Mouse (Mus musculus) spleen, postnatal 0 days (tissue): Measurements from ENCODE around the gene Pim3. TPM values are rescaled to one million over a fixed set of nuclear protein-coding genes. Genes with fewer than 3 reads are reported as not detected.

Source experiments
- polyA plus RNA-seq: library from polyadenylated mRNA; unstranded; fragments of >200 nt; fragmentation: Nextera tagmentation; extraction: Ambion mirVana; gene quantifications from 2 replicates; pipeline ENCODE4 v1.2.1, GENCODE M21; 2015

Pim3 gene
- 14.3 and 14.4 TPM in 2 replicates for polyA plus RNA-seq

GRCm38 (mm10) chr15:88861772-88862622 is at the start of gene Pim3:
TSS of gene Pim3 (plus strand) at chr15:88862186.

GRCm38 (mm10) chr15:88819026-88819905 is 42.7 kb upstream of the Pim3 start, which contains the start of the genes Alg12 and Creld2:
TSS of gene Alg12 (minus strand) at chr15:88819318.
TSS of gene Creld2 (plus strand) at chr15:88819646.

Other genes with a start within 250 kb of the Pim3 start
- 10.9 TPM in 2 replicates for gene Brd1, start 128.0 kb upstream of the Pim3 start, polyA plus RNA-seq
- 6.4 and 6.9 TPM in 2 replicates for gene Zbed4, start 110.5 kb upstream of the Pim3 start, polyA plus RNA-seq
- gene Alg12, start 42.9 kb upstream of the Pim3 start, polyA plus RNA-seq, result 3.6 and 4.3 TPM in 2 replicates
- 27.7 and 32.1 TPM in 2 replicates for gene Creld2, start 42.5 kb upstream of the Pim3 start, polyA plus RNA-seq
- not detected in 2 replicates for gene Ttll8, start 92.2 kb downstream of the Pim3 start, polyA plus RNA-seq
- gene Mlc1, start 116.8 kb downstream of the Pim3 start, polyA plus RNA-seq, result not detected in 2 replicates
- not detected in 2 replicates for gene Mov10l1, start 120.7 kb downstream of the Pim3 start, polyA plus RNA-seq
- gene Panx2, start 197.5 kb downstream of the Pim3 start, polyA plus RNA-seq, result not detected in 2 replicates
- gene Trabd, start 212.9 kb downstream of the Pim3 start, polyA plus RNA-seq, result 16.9 and 20.7 TPM in 2 replicates
- 8.0 and 9.3 TPM in 2 replicates for gene Selenoo, start 226.9 kb downstream of the Pim3 start, polyA plus RNA-seq